Mouse (Mus musculus): Measurements from ENCODE around the gene Brwd1.
"Not testable (repeated sequence)": the region's sequence is repeated elsewhere in the genome, so short reads cannot be mapped to it uniquely, and the experiment has no call there.

Brwd1 gene

DNA sequence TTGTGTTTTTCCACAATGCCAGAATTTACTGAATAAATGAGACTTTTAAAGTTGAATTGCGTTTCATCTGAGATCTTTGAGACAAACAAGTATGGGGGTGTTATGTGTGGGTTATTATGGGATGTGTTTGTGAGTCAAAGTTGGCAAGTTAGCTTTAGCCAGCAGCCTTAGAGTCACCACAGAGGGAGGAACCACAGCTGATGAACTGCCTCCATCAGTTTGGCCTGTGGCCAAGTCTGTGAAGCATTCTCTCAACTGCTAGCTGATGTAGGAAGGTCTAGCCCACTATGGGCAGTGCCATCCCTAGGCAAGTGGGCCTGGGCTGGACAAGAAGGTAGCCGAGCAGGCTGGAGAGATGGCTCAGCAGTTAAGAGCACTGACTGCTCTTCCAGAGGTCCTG lies 111.5 kb downstream of the Brwd1 start:
- DNase-seq = no peak

DNA sequence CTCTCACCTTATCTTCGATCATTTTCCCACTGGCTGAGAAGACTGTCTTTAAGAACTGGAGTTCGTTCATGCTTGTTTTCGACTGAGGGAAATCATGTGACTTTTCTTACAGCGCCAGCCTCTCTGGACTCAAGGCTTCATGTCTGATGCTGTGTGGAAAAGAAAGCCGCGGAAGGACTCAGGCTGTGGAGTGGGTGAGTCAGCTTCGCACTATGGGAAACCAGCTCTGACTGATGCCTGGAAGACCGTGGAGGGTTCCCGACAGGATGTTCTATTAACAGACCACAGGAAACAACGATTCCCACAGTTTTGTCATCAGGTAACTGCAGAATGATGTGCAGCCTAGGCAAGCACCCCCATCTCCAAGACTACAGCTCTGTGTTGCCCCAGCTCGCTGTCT lies 114.9 kb downstream of the Brwd1 start:
- DNase-seq = no peak

DNA sequence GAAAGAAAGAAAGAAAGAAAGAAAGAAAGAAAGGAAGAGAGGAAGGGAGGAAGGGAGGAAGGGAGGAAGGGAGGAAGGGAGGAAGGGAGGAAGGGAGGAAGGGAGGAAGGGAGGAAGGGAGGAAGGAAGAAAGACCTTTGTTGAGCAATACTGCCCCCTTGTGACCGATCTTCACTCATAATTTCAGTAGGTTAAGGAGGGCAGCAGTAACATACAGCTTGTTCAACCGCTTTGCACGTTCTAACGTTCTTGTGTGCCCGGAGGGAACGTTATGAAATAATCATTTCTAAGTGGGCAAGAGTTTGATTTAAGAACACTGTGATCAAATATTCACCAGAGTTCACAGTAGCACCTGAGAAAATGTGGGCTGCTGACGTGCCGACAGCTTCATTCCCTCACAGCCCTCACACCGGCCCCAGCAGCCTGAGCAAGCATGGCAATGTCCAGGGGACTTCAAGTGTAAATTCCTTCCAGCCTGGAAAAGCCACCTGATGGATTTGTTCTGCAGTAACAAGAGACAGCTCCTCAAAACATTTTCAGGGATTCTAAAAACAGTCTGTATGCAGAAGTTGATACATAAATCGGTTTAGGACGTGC lies 117.8 kb downstream of the Brwd1 start:
- no peak for DNase-seq

DNA sequence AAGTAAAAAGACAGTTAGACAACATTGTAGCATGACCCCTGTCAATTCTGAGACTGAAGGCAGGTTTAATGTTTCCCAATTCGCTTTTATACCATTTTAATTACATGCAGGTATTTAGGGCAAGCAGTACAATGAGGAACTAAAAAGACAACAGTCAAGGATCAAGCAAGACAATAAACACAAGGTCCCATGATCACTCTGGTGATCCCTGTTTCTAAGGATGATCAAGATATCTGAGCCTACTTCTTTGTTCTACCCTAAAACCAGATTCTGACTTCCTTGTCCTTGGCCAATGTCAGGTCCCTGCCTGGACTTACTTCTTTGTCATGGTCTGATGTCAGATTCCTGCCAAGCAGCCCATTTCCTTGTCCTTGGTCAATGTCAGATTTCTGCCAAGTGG lies 120.8 kb downstream of the Brwd1 start:
- not testable (repeated sequence) for DNase-seq

- DNase-seq = not testable (repeated sequence)
Observed at GRCm38 (mm10) chr16:95960689-95961088, 121.6 kb downstream of the Brwd1 start.

DNA sequence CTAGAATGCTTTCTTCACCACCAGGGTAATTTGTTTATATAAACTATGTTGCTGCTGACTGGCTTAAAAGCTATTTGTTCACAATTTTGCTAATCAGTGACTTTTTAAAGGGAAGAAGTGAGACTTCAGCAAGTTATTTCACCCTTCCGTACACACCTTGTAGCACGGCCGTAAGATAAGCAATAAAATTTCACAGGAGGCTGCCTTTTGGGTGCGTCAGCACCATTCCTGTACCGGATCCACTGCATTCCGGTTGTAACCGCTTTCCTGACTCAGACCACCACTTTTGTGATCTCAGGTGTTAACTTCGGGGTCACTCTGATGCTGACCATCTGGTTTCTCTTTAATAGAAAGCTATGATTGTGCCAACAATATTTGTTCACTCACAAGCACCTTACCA lies 124.2 kb downstream of the Brwd1 start:
- DNase-seq = no peak

- DNase-seq = no peak
Observed at GRCm38 (mm10) chr16:95956618-95957017, 125.7 kb downstream of the Brwd1 start.

DNA sequence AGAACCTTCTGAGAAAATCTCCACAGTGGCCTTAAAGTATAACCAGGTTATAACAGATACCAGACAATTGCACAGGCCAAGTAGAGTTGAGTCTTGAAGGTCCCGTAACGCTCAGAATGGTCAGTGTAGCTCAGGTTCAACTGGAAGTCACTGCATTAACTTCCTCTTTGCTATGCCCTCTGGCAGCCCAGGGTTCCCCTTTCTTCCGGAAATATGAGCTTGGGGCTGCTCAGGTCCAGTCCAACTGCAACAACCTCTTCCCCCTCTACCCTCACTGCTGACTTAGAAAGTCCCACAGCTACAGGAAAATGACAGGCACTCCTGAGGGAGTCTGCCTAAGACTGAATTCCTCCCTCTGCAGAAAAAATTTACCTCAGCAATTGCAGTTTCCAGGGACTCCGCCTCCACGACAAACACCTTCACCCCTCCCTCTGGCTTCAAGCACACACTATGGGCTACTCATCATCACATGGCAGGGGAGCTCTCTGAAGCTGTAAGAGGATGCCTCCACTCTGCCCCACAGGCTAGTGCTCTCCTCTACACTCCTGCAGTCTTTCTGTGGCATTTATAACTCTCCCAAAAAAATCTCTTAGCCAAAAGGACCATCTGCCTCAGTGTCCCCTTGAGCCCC lies 126.5 kb downstream of the Brwd1 start:
- no peak for DNase-seq

- no peak for DNase-seq
Observed at GRCm38 (mm10) chr16:95954341-95954740, 128.0 kb downstream of the Brwd1 start.

DNA sequence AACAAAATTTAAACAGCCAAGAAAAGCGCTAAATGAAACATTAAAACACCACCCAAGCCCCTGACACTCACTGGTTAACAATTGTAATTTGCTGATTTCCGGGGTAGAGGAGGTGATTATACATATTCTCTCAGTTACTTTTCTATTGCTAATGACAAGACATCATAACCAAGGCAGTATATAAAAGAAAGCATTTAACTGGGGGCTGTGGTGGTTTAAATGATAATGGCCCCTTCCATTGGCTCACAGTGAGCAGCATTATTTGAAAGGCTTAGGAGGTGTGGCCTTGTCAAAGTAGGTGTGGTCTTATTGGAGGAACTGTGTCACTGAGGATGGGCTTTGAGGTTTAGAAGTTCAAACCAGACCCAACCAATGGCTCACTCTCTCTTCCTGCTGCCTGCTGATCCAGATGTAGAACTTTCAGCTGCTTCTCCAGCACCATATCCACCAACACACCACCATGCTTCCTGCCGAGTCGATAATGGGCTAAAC lies 129.1 kb downstream of the Brwd1 start:
- no peak for DNase-seq

DNA sequence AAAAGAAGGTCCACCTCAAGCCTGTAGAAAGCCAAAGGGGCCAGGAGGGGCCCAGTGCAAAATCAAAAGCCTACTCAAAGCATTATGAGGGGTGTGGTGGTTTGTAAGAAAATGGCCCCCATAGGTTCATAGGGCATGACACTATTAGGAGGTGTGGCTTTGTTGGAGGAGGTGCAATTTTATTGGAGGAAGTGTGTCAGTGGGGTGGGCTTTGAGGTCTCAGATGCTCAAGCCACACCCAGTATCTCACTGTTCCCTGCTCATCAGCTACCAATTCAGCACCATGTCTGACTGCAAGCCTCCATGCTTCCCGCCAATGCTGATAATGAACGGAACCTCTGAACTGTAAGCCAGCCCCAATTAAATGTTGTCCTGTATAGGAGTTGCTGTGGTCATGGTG lies 130.9 kb downstream of the Brwd1 start:
- DNase-seq = no peak

GRCm38 (mm10) chr16:95945389-95946311 lies 136.7 kb downstream of the Brwd1 start:
- DNase-seq = peak; percentile 59

GRCm38 (mm10) chr16:95943186-95943585 lies 139.1 kb downstream of the Brwd1 start:
- no peak for DNase-seq
